Mouse (Mus musculus): ENCODE data around the gene Dpy30.

DNA sequence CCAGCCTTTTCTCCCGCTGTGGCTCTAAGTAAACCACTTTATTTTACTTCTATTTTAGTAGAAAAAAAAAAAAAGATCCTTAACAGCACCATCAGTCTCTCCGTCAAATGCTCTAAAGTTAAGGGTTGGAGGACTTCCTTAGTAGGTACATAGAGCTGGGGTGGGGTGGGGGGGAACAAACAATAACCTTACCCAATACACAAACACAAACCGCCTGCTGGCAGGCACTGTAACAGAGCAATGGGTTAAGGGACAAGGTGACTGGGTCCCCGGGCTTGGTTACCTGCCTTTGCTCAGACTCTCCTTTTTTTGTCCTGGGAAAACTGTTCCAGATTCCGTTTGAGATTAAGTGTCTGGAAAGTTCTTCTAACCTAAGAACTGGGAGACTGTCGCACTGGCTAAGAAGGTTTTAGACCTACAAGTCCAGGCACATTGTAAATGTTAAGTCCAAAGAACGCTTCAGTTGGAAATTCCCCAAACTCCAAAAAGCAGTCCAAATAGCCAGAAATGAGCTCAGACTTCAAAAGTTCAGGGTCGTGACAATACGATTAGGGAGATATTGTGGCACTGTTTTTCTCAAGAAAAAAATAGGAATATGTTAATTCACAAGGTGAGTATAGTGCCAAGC, 7.4 kb upstream of the Dpy30 start:
- no peak for TF ChIP-seq POLR2A (IDR thresholded peaks at IDR 0.05; ENCODE audit: borderline replicate concordance, low read depth, low read length)
- no peak for TF ChIP-seq CTCF (IDR thresholded peaks at IDR 0.05; ENCODE audit: low read depth, low read length)
